In genomic region chr5:92136536-92137238, GRCm38 (mm10) we compare ENCODE assay signal across 8 mouse cellular contexts. TPM values are rescaled to one million over a fixed set of nuclear protein-coding genes. Genes with fewer than 3 reads are reported as not detected.
A peak's percentile ranks its signal among the peaks of the same experiment; 100 is the strongest.
DNase-seq lines count a peak whose midpoint lies in the region; ATAC-seq and TF ChIP-seq lines count a peak whose summit lies in the region.

No protein-coding gene starts in this region.

- no peak for ATAC-seq in embryonic facial prominence, embryonic 15.5 days (ENCODE audit: insufficient number of reproducible peaks, low FRiP score, low TSS enrichment, low read depth)
- 0 out of 2 replicates have a peak, but pooled peaks have one; percentile 0 for ATAC-seq in neural tube, embryonic 14.5 days (ENCODE audit: low read depth)

- no peak for DNase-seq in layer of hippocampus, adult 2 months (ENCODE audit: low spot score in 2 of 2)
- DNase-seq in layer of hippocampus, adult 11-12 months (ENCODE audit: low spot score) = no peak
- no peak for DNase-seq in limb, embryonic 10.5 days (ENCODE audit: low spot score)
- no peak for DNase-seq in right cerebral cortex, postnatal 10 days (ENCODE audit: low spot score in 2 of 2)
- no peak for DNase-seq in left cerebral cortex, postnatal 4 days
- no peak for DNase-seq in retina, postnatal 1 day

- H3K27ac ChIP-seq in layer of hippocampus, adult 2 months = peak overlapping the region; percentile 93; the same call in 1 of the 2 replicates
- no peak overlapping the region for H3K27ac ChIP-seq in embryonic facial prominence, embryonic 15.5 days (replicated peaks)
- no peak overlapping the region for H3K27ac ChIP-seq in limb, embryonic 10.5 days
- no peak overlapping the region for H3K27ac ChIP-seq in neural tube, embryonic 14.5 days (ENCODE audit: low read depth, low read length)

- H3K4me1 ChIP-seq in embryonic facial prominence, embryonic 15.5 days = peaks cover 20% of the 10 kb centered on the region
- H3K4me1 ChIP-seq in limb, embryonic 10.5 days = peaks cover 34% of the 10 kb centered on the region
- H3K4me1 ChIP-seq in neural tube, embryonic 14.5 days (ENCODE audit: control insufficient read depth, insufficient read depth, low read length) = peaks cover 21% of the 10 kb centered on the region

- no peaks in the 10 kb centered on the region for H3K9me3 ChIP-seq in embryonic facial prominence, embryonic 15.5 days (replicated peaks)
- H3K9me3 ChIP-seq in limb, embryonic 10.5 days (replicated peaks) = no peaks in the 10 kb centered on the region
- no peaks in the 10 kb centered on the region for H3K9me3 ChIP-seq in neural tube, embryonic 14.5 days (ENCODE audit: control insufficient read depth, low read length)

- intact Hi-C loops in left cerebral cortex, postnatal 4 days (cut with DNase I) = loop anchor here (5.0 kb wide), 1 partner anchor 54 kb away; the partner anchor contains the start of gene G3bp2

- H3K4me2 ChIP-seq in embryonic facial prominence, embryonic 15.5 days (replicated peaks) = peak overlapping the region; percentile 71
- peak overlapping the region; percentile 56 for H3K4me2 ChIP-seq in neural tube, embryonic 14.5 days (ENCODE audit: low read depth, low read length)

- 60% methylated on average over 9 of the region's 9 CpGs for WGBS in embryonic facial prominence, embryonic 15.5 days
- 69% methylated on average over 9 of the region's 9 CpGs for WGBS in limb, embryonic 10.5 days
- 66% methylated on average over 9 of the region's 9 CpGs for WGBS in neural tube, embryonic 14.5 days

- H3K9ac ChIP-seq in embryonic facial prominence, embryonic 15.5 days = 0 out of 2 replicates have a peak overlapping the region, but pooled peaks have one; percentile 37
- peak overlapping the region; percentile 72; the same call in 1 of the 2 replicates for H3K9ac ChIP-seq in neural tube, embryonic 14.5 days (replicated peaks; ENCODE audit: low read depth, low read length)

- TF ChIP-seq CTCF in layer of hippocampus, adult 2 months (conservative IDR thresholded peaks at IDR 0.05) = no peak

- H3K4me3 ChIP-seq in layer of hippocampus, adult 2 months = peak overlapping the region; percentile 95
- peak overlapping the region; percentile 90 for H3K4me3 ChIP-seq in embryonic facial prominence, embryonic 15.5 days (replicated peaks)
- peak overlapping the region; percentile 88 for H3K4me3 ChIP-seq in limb, embryonic 10.5 days
- H3K4me3 ChIP-seq in neural tube, embryonic 14.5 days (ENCODE audit: low read depth, low read length) = peak overlapping the region; percentile 71

- H3K36me3 ChIP-seq in embryonic facial prominence, embryonic 15.5 days = no peaks in the 10 kb centered on the region
- peaks cover 10% of the 10 kb centered on the region for H3K36me3 ChIP-seq in limb, embryonic 10.5 days
- H3K36me3 ChIP-seq in neural tube, embryonic 14.5 days (ENCODE audit: control insufficient read depth, insufficient read depth, low read length) = no peaks in the 10 kb centered on the region

- H3K27me3 ChIP-seq in embryonic facial prominence, embryonic 15.5 days = no peaks in the 10 kb centered on the region
- H3K27me3 ChIP-seq in limb, embryonic 10.5 days (ENCODE audit: low read depth, poor library complexity, severe bottlenecking) = no peaks in the 10 kb centered on the region
- H3K27me3 ChIP-seq in neural tube, embryonic 14.5 days (ENCODE audit: control insufficient read depth, insufficient read depth, low read length) = no peaks in the 10 kb centered on the region

RNA-seq across cellular contexts. Expression of gene Uso1, which starts 1.1 kb away (rescaled TPM):
- 10 to 100 TPM; 76.7 to 79.6 TPM for total RNA-seq in layer of hippocampus, adult 2 months (2021)
- 49.9 and 50.0 TPM in 2 replicates for polyA plus RNA-seq in embryonic facial prominence, embryonic 15.5 days (2015; fragmentation: Nextera tagmentation; extraction: Ambion mirVana)
- 39.0 and 44.7 TPM in 2 replicates for polyA plus RNA-seq in limb, embryonic 10.5 days (2016; fragmentation: Nextera tagmentation; extraction: Ambion mirVana)
- 31.7 and 36.3 TPM in 2 replicates for polyA plus RNA-seq in neural tube, embryonic 14.5 days (2014; fragmentation: Nextera tagmentation; extraction: Ambion mirVana)
- 10 to 100 TPM; 62.2 to 65.0 TPM for total RNA-seq in left cerebral cortex, postnatal 4 days (2021)

RNA-seq across cellular contexts. Expression of gene G3bp2, which starts 53.2 kb away (rescaled TPM):
- 100 to 1,000 TPM; 233 to 246 TPM for total RNA-seq in layer of hippocampus, adult 2 months (2021)
- 144 and 151 TPM in 2 replicates for polyA plus RNA-seq in embryonic facial prominence, embryonic 15.5 days (2015; fragmentation: Nextera tagmentation; extraction: Ambion mirVana)
- polyA plus RNA-seq in limb, embryonic 10.5 days (2016; fragmentation: Nextera tagmentation; extraction: Ambion mirVana) = 265 and 267 TPM in 2 replicates
- 406 and 408 TPM in 2 replicates for polyA plus RNA-seq in neural tube, embryonic 14.5 days (2014; fragmentation: Nextera tagmentation; extraction: Ambion mirVana)
- 100 to 1,000 TPM; 201 to 203 TPM for total RNA-seq in left cerebral cortex, postnatal 4 days (2021)
